Mouse (Mus musculus) hindbrain, postnatal 0 days (tissue): ENCODE results near the gene Gtf2ird1. TPM values are rescaled to one million over a fixed set of nuclear protein-coding genes. Genes with fewer than 3 reads are reported as not detected.

Experiments
- ATAC-seq: fragments of 200-750 bp; cut with Nextera tagmentation; 2 replicates; pipeline ENCODE4 v1.8.0; 2017; ENCODE audit warnings: mild to moderate bottlenecking, moderate TSS enrichment, moderate library complexity
- DNase-seq: peaks from one replicate; pipeline ENCODE4 v3.0.0-alpha.2; 2015; ENCODE audit warnings: low spot score
- H3K27ac ChIP-seq: fragments of 300-500 bp; sonication (generic); 2 replicates; pipeline ENCODE4 v1.5.1; 2014; ENCODE audit warnings: mild to moderate bottlenecking
- H3K27me3 ChIP-seq: fragments of 300-500 bp; sonication (generic); 2 replicates; pipeline ENCODE4 v1.6.1; 2014; ENCODE audit warnings: low read length, mixed read lengths; ENCODE audit not compliant: insufficient read depth
- H3K36me3 ChIP-seq: fragments of 300-500 bp; sonication (generic); 2 replicates; pipeline ENCODE4 v1.6.1; 2014; ENCODE audit warnings: low read length, mixed read lengths; ENCODE audit not compliant: insufficient read depth
- H3K4me1 ChIP-seq: fragments of 300-500 bp; sonication (generic); 2 replicates; pipeline ENCODE4 v1.6.1; 2014; ENCODE audit warnings: antibody characterized with exemption, low read length, mixed read lengths; ENCODE audit not compliant: insufficient read depth
- H3K4me2 ChIP-seq: fragments of 300-500 bp; sonication (generic); 2 replicates; pipeline ENCODE4 v1.6.1; 2014; ENCODE audit warnings: low read depth, mild to moderate bottlenecking, low read length, moderate library complexity, mixed read lengths
- H3K4me3 ChIP-seq: fragments of 300-500 bp; sonication (generic); 2 replicates; pipeline ENCODE4 v1.5.1; 2014; ENCODE audit warnings: low read length
- H3K9ac ChIP-seq: fragments of 300-500 bp; sonication (generic); replicated peaks from 2 replicates; pipeline ENCODE4 v1.6.1; 2014; ENCODE audit warnings: mild to moderate bottlenecking, low read length, moderate library complexity, mixed read lengths
- H3K9me3 ChIP-seq: fragments of 300-500 bp; sonication (generic); 2 replicates; pipeline ENCODE4 v1.6.1; 2016; ENCODE audit warnings: low read length, mixed read lengths
- CTCF ChIP-seq: IDR thresholded peaks from 2 replicates; pipeline ENCODE4 v1.5.1; 2016; ENCODE audit warnings: antibody characterized with exemption, control low read depth, low read depth
- WGBS: fragments of 180-500 bp; shearing (Covaris S2); extraction: QIAGEN DNeasy Blood & Tissue Kit; methylation state at CpG from one replicate; pipeline ENCODE4 v1.1.7; 2014; 5-methylcytosine and 5-hydroxymethylcytosine counted together
- polyA plus RNA-seq: library from polyadenylated mRNA; unstranded; fragments of >200 nt; fragmentation: Nextera tagmentation; extraction: Ambion mirVana; gene quantifications from 2 replicates; pipeline ENCODE4 v1.2.1, GENCODE M21; 2015
- total RNA-seq: library from RNA; depleted of rRNA; stranded (reverse); fragments of >200 nt; gene quantifications from 2 replicates; pipeline ENCODE4 v1.2.3, GENCODE M21; 2014

Gtf2ird1 gene
- total and polyA plus RNA-seq, 2 experiments from 2014 or later, result 46.4 to 57.7 TPM

DNA sequence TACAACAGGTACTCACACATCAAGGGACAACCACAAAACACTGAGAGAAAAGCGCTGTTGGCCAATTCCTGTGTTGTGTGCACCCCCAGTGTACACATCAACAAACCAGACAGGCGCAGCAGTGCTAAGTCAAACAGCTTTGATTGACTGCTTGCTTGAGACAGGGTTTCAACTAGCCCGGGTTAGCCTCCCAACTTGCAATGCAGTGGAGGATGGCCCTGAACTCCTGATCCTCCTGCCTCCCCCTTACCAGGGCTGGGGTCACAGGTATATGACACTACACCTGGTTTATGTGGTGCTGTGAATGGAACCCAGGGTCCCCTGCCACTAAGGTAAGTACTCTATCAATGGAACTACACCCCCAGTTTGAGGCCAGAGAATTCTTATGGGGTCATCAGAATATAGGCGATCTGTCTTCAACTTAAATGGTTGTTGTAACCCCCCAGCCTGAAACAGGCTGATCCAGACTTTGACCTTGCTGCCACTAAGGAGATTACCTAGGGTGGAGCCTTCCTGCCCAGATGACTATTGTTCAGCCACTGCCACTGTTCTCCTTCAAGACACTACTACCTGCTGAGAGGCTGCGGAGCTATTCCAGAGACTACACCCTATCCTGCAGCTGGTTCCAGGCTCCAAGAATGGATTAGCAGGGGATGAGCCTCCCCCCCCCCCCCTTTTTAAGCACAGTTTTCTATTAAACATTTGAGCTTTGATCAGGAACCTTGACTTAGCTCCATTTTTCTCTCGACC lies 17.7 kb downstream of the Gtf2ird1 start:
- Histone ChIP-seq H3K4me3 (no peak overlapping the region), H3K27ac (no peak overlapping the region), H3K4me2 (no peak overlapping the region), H3K9me3 (no peaks in the 10 kb centered on the region), H3K9ac (no peak overlapping the region), H3K4me1 (peaks cover 27% of the 10 kb centered on the region), H3K36me3 (no peaks in the 10 kb centered on the region), H3K27me3 (no peaks in the 10 kb centered on the region)
- no peak for TF ChIP-seq CTCF
- 87% methylated on average over 6 of the region's 6 CpGs for WGBS
- ATAC-seq, result no peak
- no peak for DNase-seq

DNA sequence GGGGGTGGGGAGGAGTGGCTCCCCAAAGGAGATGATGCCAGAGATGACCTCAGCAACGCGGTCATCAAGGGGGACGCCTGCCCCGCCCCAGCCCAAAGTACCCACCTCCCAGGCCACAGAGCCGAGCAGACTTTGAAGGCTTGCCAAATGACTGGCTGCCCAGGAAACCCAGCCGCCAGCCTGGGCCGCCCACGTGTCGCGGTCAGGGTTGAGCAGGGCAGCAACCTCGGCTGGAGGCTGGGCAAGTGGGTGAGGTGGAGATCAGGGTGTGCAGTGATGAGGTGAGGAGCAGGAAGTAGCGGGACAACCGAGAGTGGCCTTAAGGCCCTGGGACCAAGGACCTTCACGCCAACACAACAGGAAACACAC lies 19.1 kb downstream of the Gtf2ird1 start:
- no peaks in the 10 kb centered on the region for H3K9me3 ChIP-seq
- H3K9ac ChIP-seq, result 0 out of 2 replicates have a peak overlapping the region, but pooled peaks have one; percentile 9
- H3K4me1 ChIP-seq, result peaks cover 27% of the 10 kb centered on the region
- WGBS, result 39% methylated on average over 14 of the region's 14 CpGs
- no peak overlapping the region for H3K4me3 ChIP-seq
- H3K27ac ChIP-seq, result peak overlapping the region; percentile 36; the same call in 1 of the 2 replicates
- H3K4me2 ChIP-seq, result no peak overlapping the region
- DNase-seq, result peak; percentile 70
- TF ChIP-seq CTCF, result no peak
- peak; percentile 30; the same call in 1 of the 2 replicates for ATAC-seq
- peaks cover 6% of the 10 kb centered on the region; the same call in 1 of the 2 replicates for H3K36me3 ChIP-seq
- H3K27me3 ChIP-seq, result no peaks in the 10 kb centered on the region

DNA sequence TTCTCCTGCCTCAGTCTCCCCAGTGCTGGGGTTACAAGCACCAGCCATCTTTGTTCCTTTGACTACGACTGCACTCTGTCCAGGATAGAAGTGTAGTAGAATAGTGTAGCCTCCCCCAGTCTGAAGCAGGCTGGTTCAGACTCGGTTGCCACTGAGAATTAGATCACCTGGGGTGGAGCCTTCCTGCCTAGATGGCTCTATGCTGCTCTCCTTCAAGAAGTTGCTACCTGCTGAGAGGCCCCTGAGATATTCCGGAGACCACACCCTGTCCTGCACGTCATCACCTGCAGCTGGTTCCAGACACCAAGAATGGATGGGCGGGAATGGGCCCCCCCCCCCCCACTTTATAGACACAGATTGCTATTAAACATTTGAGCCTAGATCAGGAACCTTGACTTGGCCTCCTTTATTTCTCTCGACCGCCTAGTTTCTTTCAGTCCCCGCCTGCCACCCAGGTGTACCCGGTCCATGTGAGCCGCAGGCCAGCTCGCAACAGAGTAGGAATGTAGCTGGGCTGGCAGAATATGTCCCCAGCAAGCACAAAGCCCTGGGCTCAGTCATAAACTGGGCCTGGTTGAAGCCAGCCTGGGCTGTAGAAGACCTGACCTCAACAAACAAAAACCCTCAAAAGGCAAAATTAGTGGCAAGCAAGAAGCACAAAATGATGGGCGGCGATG lies 19.6 kb downstream of the Gtf2ird1 start:
- no peak overlapping the region for H3K4me3 ChIP-seq
- H3K9ac ChIP-seq, result 0 out of 2 replicates have a peak overlapping the region, but pooled peaks have one; percentile 9
- peaks cover 27% of the 10 kb centered on the region for H3K4me1 ChIP-seq
- no peaks in the 10 kb centered on the region for H3K27me3 ChIP-seq
- no peak for DNase-seq
- no peak for TF ChIP-seq CTCF
- H3K36me3 ChIP-seq, result peaks cover 6% of the 10 kb centered on the region; the same call in 1 of the 2 replicates
- H3K4me2 ChIP-seq, result no peak overlapping the region
- H3K27ac ChIP-seq, result peak overlapping the region; percentile 76; the same call in 1 of the 2 replicates
- ATAC-seq, result no peak
- no peaks in the 10 kb centered on the region for H3K9me3 ChIP-seq
- 83% methylated on average over 13 of the region's 13 CpGs for WGBS

DNA sequence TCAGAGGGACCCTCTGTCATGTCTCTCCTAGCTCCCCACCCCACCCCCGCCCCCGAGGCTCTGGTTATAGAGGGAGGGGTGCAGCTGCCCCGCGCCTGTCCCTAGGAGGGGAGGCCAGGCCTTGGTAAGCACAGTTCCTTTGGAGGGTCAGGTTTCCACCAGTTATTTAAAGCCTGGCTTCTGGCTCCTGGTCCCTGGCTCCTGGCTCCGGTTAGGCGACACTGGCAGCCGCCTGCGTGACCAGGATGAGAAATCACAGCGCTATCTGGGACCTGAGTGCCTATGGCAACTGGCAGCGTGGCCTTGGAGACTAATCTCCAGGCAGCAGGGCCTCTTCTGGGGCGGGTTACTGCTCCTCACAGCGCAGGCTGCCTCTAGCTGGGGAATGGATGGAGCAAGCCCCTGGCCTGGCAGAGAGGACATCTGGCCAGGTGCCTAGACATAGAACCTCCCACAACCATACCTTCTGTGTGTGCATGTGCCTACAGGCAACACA lies 20.6 kb downstream of the Gtf2ird1 start:
- TF ChIP-seq CTCF, result no peak
- no peaks in the 10 kb centered on the region for H3K9me3 ChIP-seq
- peak overlapping the region; percentile 76 for H3K27ac ChIP-seq
- H3K4me3 ChIP-seq, result no peak overlapping the region
- 30% methylated on average over 11 of the region's 12 CpGs for WGBS
- H3K4me1 ChIP-seq, result peaks cover 27% of the 10 kb centered on the region
- no peaks in the 10 kb centered on the region for H3K27me3 ChIP-seq
- H3K4me2 ChIP-seq, result no peak overlapping the region
- DNase-seq (peak; percentile 86), ATAC-seq (peak; percentile 87)
- H3K36me3 ChIP-seq, result peaks cover 6% of the 10 kb centered on the region; the same call in 1 of the 2 replicates
- no peak overlapping the region for H3K9ac ChIP-seq

DNA sequence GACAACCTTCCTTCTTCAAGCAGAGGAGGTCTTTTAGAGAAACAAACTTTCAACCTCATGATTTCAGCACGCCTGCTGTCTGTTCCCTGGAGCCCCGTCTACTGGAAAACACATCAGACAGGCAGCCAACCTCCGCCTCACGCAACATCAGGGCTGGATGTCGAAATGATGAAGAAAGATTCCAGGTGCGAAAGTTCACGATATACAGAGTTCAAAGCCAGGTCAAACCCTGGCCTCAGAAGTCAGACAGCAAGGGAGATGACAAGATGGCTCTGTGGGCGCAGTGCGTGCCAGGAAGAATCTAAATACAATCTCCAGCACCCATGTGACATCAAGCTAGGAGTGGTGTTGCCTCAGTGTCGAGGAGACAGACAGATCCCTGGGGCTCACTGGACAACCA lies 23.4 kb downstream of the Gtf2ird1 start:
- DNase-seq (no peak), ATAC-seq (no peak)
- H3K9ac ChIP-seq, result no peak overlapping the region
- H3K4me1 ChIP-seq, result peaks cover 23% of the 10 kb centered on the region
- H3K36me3 ChIP-seq, result peaks cover 6% of the 10 kb centered on the region; the same call in 1 of the 2 replicates
- H3K27ac ChIP-seq, result no peak overlapping the region
- H3K4me3 ChIP-seq, result no peak overlapping the region
- H3K27me3 ChIP-seq, result no peaks in the 10 kb centered on the region
- no peaks in the 10 kb centered on the region for H3K9me3 ChIP-seq
- no peak overlapping the region for H3K4me2 ChIP-seq
- TF ChIP-seq CTCF, result no peak
- 80% methylated on average over 10 of the region's 10 CpGs for WGBS

DNA sequence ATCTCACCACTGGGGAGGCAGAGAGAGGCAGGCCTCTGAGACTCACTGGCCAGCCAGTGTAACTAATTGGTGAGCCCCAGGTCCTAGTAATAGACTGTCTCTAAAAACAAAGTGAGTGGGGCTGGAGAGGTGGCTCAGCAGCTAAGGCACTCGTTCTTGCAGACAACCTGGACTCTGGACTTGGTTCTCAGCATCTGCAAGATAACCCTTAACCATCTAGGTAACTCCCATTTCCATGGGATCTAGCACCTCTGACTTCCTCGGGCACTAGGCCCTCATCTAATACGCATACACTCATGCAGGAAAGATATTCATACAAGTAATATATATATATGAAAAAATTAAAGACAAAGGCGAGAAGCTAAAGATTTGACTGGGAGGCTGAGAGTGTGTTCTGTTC lies 26.4 kb downstream of the Gtf2ird1 start:
- H3K4me2 ChIP-seq, result no peak overlapping the region
- ATAC-seq, result no peak
- H3K4me3 ChIP-seq, result no peak overlapping the region
- H3K9ac ChIP-seq, result no peak overlapping the region
- no peaks in the 10 kb centered on the region for H3K27me3 ChIP-seq
- no peaks in the 10 kb centered on the region for H3K9me3 ChIP-seq
- H3K4me1 ChIP-seq, result no peaks in the 10 kb centered on the region
- H3K36me3 ChIP-seq, result peaks cover 6% of the 10 kb centered on the region; the same call in 1 of the 2 replicates
- TF ChIP-seq CTCF, result no peak
- WGBS, result 84% methylated on average over 4 of the region's 4 CpGs
- H3K27ac ChIP-seq, result no peak overlapping the region
- DNase-seq, result no peak
